Mouse (Mus musculus) kidney, adult 2 months (tissue): Measurements from ENCODE around the gene Mbtd1.

Experiments used
- CTCF ChIP-seq: fragments of 200-500 bp; conservative IDR thresholded peaks from 2 replicates; pipeline ENCODE4 v1.5.1; 2011; ENCODE audit warnings: low read depth, mild to moderate bottlenecking, control low read depth, low read length, moderate library complexity, mixed read lengths; ENCODE audit not compliant: insufficient read depth, insufficient read length
- POLR2A ChIP-seq: fragments of 200-500 bp; IDR thresholded peaks from one replicate; pipeline ENCODE4 v1.6.1; 2011; ENCODE audit warnings: low read depth, low read length, control low read depth

DNA sequence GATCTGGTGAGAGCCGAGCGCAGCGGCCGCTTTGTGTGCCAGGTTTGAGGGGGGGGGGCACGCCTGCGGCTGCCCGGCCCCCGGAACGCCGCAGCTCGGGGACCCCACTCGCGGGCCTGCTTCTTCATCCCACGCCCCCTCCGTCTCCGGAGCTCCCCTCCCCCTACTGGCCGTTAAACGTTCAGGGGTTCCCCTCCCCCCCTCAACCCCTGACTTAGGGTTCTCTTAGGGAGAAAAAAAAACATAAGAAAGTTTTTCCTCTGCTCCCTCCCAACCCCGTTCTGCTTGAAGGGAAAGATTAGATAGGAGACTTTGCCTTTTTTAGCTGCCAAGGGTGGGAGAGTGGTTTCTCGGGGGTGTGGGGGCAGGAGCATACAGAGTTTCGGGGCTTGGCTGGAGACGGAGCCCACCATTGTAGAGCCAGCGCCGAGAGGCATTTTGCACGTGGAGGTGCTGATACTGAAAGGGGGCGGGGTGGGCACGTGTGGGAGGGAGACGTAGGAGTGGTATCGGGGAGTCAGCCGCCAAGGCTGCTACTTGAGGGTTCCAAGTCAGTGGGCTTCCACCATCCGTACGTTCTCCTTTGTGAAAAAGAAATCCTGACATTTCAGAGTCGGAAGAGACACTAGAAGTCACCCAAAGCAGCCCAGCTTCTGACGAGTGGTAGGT lies 893 bp downstream of the Mbtd1 start:
- TF ChIP-seq CTCF (no peak), POLR2A (no peak)
